8 mouse cellular contexts compared by ENCODE assay signal in genomic region chr10:56228568-56229209, GRCm38 (mm10). TPM values are rescaled to one million over a fixed set of nuclear protein-coding genes. Genes with fewer than 3 reads are reported as not detected.
DNase-seq lines count a peak whose midpoint lies in the region; ATAC-seq lines count a peak whose summit lies in the region.

Gene Tbc1d32, minus strand, starts transcription at chr10:56228689.

- ATAC-seq in hindbrain, embryonic 11.5 days (ENCODE audit: low FRiP score), result peak; percentile 99

- no peaks in the 10 kb centered on the region for H3K36me3 ChIP-seq in hindbrain, embryonic 11.5 days (ENCODE audit: control insufficient read depth, insufficient read depth, low read length)

- peak within 1 kb of the TSS; percentile 64 for H3K9ac ChIP-seq in hindbrain, embryonic 11.5 days (ENCODE audit: low read depth, low read length)

- DNase-seq in Muller cell, postnatal 12 days (ENCODE audit: inconsistent ontology term), result peak; percentile 96
- DNase-seq in cerebellum, adult 9-11 months, result peak; percentile 92
- peak; percentile 83 to 95 for DNase-seq in frontal cortex, adult 2 months (ENCODE audit: extremely low spot score in 1 of 2, low spot score in 1 of 2)
- DNase-seq in hindbrain, embryonic 11.5 days (ENCODE audit: low spot score), result peak; percentile 97
- peak; percentile 92 to 95 for DNase-seq in layer of hippocampus, postnatal 10 days (ENCODE audit: low spot score in 2 of 2)
- DNase-seq in lung, postnatal 10 days, result peak; percentile 93
- DNase-seq in ovary, postnatal 36 days (ENCODE audit: low spot score), result peak; percentile 91
- DNase-seq in thymus, postnatal 25 days, result peak; percentile 89

- WGBS in hindbrain, embryonic 11.5 days, result 3% methylated on average over 42 of the region's 42 CpGs

- H3K9me3 ChIP-seq in hindbrain, embryonic 11.5 days (ENCODE audit: control insufficient read depth, low read length), result no peaks in the 10 kb centered on the region

- no peaks in the 10 kb centered on the region for H3K4me1 ChIP-seq in hindbrain, embryonic 11.5 days (replicated peaks; ENCODE audit: control insufficient read depth, insufficient read depth, low read length)

- H3K4me3 ChIP-seq in hindbrain, embryonic 11.5 days (ENCODE audit: low read depth, low read length), result peak within 1 kb of the TSS; percentile 49

- H3K27me3 ChIP-seq in hindbrain, embryonic 11.5 days (ENCODE audit: control insufficient read depth, insufficient read depth, low read length), result no peaks in the 10 kb centered on the region

- peak within 1 kb of the TSS; percentile 84 for H3K27ac ChIP-seq in hindbrain, embryonic 11.5 days (ENCODE audit: low read depth, low read length)

- peak within 1 kb of the TSS; percentile 57 for H3K4me2 ChIP-seq in hindbrain, embryonic 11.5 days (replicated peaks; ENCODE audit: low read depth, low read length)

RNA-seq across cellular contexts. Expression of gene Tbc1d32, which starts in this region (rescaled TPM):
- 4.4 and 5.2 TPM in 2 replicates for polyA plus RNA-seq in frontal cortex, adult 2 months (2012; rRNA removed)
- 3.6 and 3.8 TPM in 2 replicates for polyA plus RNA-seq in hindbrain, embryonic 11.5 days (2014; fragmentation: Nextera tagmentation; extraction: Ambion mirVana)
- total RNA-seq in layer of hippocampus, postnatal 10 days (2021), result 1 to 10 TPM; 8.5 to 10.0 TPM

Comparison
In these comparisons a context has a peak if more than half of its experiments do, and no peak if none do; other contexts are left out.
1. Peak in every context shown above with its lines: DNase-seq, ATAC-seq, H3K4me3 ChIP-seq and H3K27ac ChIP-seq.